Mouse (Mus musculus): Measurements from ENCODE around the gene Zfp11. TPM values are rescaled to one million over a fixed set of nuclear protein-coding genes. Genes with fewer than 3 reads are reported as not detected.
A peak's percentile ranks its signal among the peaks of the same experiment; 100 is the strongest.
"Not testable (repeated sequence)": the region's sequence is repeated elsewhere in the genome, so short reads cannot be mapped to it uniquely, and the experiment has no call there.

Gene Zfp11
- 3.9 and 5.3 TPM in 2 replicates for polyA plus RNA-seq (2011; ENCODE audit: insufficient read length, low read depth, missing spikeins)

DNA sequence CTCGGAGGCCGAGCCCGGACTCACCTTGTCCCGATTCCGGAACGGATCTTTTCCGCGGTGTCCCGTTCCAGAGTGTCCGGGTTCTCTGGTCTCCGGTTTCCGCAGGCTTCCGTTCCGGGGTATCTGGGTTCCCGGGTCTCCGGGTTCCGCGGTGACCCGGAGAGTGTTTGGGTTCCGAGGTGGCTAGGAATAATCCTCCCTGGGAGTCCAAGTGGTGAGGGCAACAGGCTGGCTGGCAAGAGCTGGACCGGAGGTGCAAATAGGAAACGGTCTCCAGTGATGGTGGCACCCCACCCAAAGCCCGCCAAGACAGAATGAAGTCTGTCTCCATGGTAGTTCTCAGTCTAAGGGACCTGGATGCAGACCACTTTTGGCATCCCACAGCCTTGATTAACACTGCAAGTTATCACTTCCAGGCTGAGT lies at the start of gene Zfp11:
Gene Zfp11 (minus strand): TSS at position 64 of the 423 bp plus-strand sequence.
- Histone ChIP-seq H3K27ac (ENCODE audit: insufficient read depth, low read length) (no peak within 1 kb of the TSS), H3K4me1 (ENCODE audit: control insufficient read depth, insufficient read depth, low read length) (no peaks in the 10 kb centered on the region), H3K4me3 (ENCODE audit: insufficient read depth, low read length) (peak within 1 kb of the TSS; percentile 89)
- TF ChIP-seq POLR2A (IDR thresholded peaks at IDR 0.05; ENCODE audit: low read depth, low read length) (peak; percentile 95), CTCF (IDR thresholded peaks at IDR 0.05; ENCODE audit: borderline replicate concordance, insufficient read depth, low read length) (no peak)

GRCm38 (mm10) chr5:129717016-129717415 lies 47.1 kb upstream of the Zfp11 start:
- H3K27ac ChIP-seq (ENCODE audit: insufficient read depth, low read length): no peak overlapping the region
- TF ChIP-seq POLR2A (IDR thresholded peaks at IDR 0.05; ENCODE audit: low read depth, low read length) (no peak), CTCF (IDR thresholded peaks at IDR 0.05; ENCODE audit: borderline replicate concordance, insufficient read depth, low read length) (no peak)
- H3K4me3 ChIP-seq (ENCODE audit: insufficient read depth, low read length): no peak overlapping the region
- H3K4me1 ChIP-seq (ENCODE audit: control insufficient read depth, insufficient read depth, low read length): no peaks in the 10 kb centered on the region

GRCm38 (mm10) chr5:129715326-129715861 lies 45.5 kb upstream of the Zfp11 start, which contains the start of gene Mrps17:
Mrps17 (plus strand) TSS chr5:129715497.
- TF ChIP-seq POLR2A (IDR thresholded peaks at IDR 0.05; ENCODE audit: low read depth, low read length) (peak; percentile 89), CTCF (IDR thresholded peaks at IDR 0.05; ENCODE audit: borderline replicate concordance, insufficient read depth, low read length) (no peak)
- H3K4me1 ChIP-seq (ENCODE audit: control insufficient read depth, insufficient read depth, low read length): no peaks in the 10 kb centered on the region
- H3K27ac ChIP-seq (ENCODE audit: insufficient read depth, low read length): no peak within 1 kb of the TSS
- peak within 1 kb of the TSS; percentile 89 for H3K4me3 ChIP-seq (ENCODE audit: insufficient read depth, low read length)

DNA sequence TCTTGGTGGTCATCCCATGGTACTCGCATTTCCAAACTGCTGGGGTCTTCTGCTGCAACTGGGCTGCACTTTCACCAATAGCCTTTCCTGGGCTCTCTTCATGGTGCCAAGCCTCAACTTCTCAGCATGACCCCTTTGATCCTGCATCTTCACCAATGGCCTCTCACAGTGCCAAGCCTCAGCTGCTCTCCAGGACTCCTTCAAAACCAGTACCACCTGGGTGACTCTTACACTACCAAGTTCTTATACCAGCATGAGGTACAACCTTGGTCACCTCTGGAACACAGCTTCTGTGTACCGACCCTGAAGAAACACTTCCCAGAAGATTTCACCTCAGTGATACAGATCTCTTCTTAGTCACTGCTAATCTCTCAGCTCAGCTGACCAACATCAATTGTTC lies 38.5 kb upstream of the Zfp11 start, which contains the start of gene Sept14:
Gene Sept14 (minus strand): TSS at position 101 of the 400 bp plus-strand sequence.
- TF ChIP-seq CTCF (IDR thresholded peaks at IDR 0.05; ENCODE audit: borderline replicate concordance, insufficient read depth, low read length): no peak
- TF ChIP-seq POLR2A (IDR thresholded peaks at IDR 0.05; ENCODE audit: low read depth, low read length): no peak
- H3K4me3 ChIP-seq (ENCODE audit: insufficient read depth, low read length): no peak within 1 kb of the TSS
- no peaks in the 10 kb centered on the region for H3K4me1 ChIP-seq (ENCODE audit: control insufficient read depth, insufficient read depth, low read length)
- no peak within 1 kb of the TSS for H3K27ac ChIP-seq (ENCODE audit: insufficient read depth, low read length)

DNA sequence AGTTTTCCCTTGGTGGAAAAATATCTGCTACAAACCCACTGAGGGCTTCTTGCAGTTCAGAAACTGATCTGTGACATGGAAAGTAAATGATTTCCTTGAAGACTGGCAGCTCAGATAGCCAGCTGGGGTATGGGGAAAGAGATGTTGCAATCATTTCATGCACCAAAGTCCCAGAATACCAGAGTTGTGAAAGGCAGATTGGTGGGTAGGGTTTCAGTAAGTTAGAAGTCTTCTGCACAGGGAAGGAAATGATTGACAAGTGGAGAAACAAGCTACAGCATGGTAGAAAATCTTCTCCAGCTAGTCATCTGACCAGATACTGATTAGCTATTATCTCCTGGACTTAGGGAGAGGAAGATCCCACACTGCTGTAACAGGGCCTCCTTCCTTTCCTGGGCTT lies 33.5 kb upstream of the Zfp11 start:
- Histone ChIP-seq H3K4me3 (ENCODE audit: insufficient read depth, low read length) (no peak overlapping the region), H3K4me1 (ENCODE audit: control insufficient read depth, insufficient read depth, low read length) (no peaks in the 10 kb centered on the region), H3K27ac (ENCODE audit: insufficient read depth, low read length) (no peak overlapping the region)
- TF ChIP-seq POLR2A (IDR thresholded peaks at IDR 0.05; ENCODE audit: low read depth, low read length) (no peak), CTCF (IDR thresholded peaks at IDR 0.05; ENCODE audit: borderline replicate concordance, insufficient read depth, low read length) (no peak)

DNA sequence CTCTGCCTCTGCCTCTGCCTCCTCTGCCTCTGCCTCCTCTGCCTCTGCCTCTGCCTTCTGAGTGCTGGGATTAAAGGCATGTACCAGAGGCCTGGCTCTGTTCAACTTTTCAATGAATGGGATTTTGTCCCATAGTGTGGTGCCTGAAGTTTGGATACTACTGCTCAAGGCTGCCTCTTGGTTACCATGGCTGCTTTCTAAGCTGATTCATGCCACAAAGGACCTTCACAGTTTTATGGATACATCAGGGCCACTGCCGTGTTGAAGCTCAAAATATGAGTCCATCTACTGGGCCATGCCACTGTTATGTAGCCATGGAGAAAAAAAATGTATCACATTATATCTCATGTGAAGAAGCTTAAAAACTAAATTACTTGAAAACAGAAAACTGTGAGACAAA lies 31.8 kb upstream of the Zfp11 start:
- TF ChIP-seq POLR2A (IDR thresholded peaks at IDR 0.05; ENCODE audit: low read depth, low read length) (no peak), CTCF (IDR thresholded peaks at IDR 0.05; ENCODE audit: borderline replicate concordance, insufficient read depth, low read length) (no peak)
- H3K4me1 ChIP-seq (ENCODE audit: control insufficient read depth, insufficient read depth, low read length): no peaks in the 10 kb centered on the region

DNA sequence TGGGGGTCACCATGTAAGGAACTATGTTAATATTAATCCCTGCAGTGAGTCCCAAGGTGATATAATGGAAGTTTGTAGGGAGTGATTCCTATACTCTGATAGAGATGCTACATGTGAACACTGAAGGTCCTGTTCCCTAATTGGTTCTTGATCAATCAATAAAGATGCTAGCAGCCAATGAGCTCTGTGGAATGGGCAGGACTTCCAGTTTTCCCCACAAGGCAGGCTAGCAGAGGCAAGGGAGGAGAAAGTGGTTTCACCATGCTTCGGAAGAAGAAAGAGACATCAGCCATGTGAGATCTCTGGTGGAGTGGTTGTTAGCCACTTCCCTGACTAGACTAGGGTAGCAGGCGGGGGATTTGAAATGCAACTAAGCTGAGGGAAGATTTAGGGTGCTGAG lies 30.6 kb upstream of the Zfp11 start:
- TF ChIP-seq CTCF (IDR thresholded peaks at IDR 0.05; ENCODE audit: borderline replicate concordance, insufficient read depth, low read length): no peak
- TF ChIP-seq POLR2A (IDR thresholded peaks at IDR 0.05; ENCODE audit: low read depth, low read length): no peak
- Histone ChIP-seq H3K4me1 (ENCODE audit: control insufficient read depth, insufficient read depth, low read length) (no peaks in the 10 kb centered on the region), H3K27ac (ENCODE audit: insufficient read depth, low read length) (no peak overlapping the region), H3K4me3 (ENCODE audit: insufficient read depth, low read length) (peak overlapping the region; percentile 30)

More for the DNA sequence above, 31.8 kb upstream of the Zfp11 start:
- Histone ChIP-seq H3K4me3 (ENCODE audit: insufficient read depth, low read length) (no peak overlapping the region), H3K27ac (ENCODE audit: insufficient read depth, low read length) (no peak overlapping the region)

GRCm38 (mm10) chr5:129690528-129690927 lies 20.6 kb upstream of the Zfp11 start:
- Histone ChIP-seq H3K27ac (ENCODE audit: insufficient read depth, low read length) (no peak overlapping the region), H3K4me3 (ENCODE audit: insufficient read depth, low read length) (no peak overlapping the region), H3K4me1 (ENCODE audit: control insufficient read depth, insufficient read depth, low read length) (no peaks in the 10 kb centered on the region)
- no peak for TF ChIP-seq CTCF (IDR thresholded peaks at IDR 0.05; ENCODE audit: borderline replicate concordance, insufficient read depth, low read length)
- TF ChIP-seq POLR2A (IDR thresholded peaks at IDR 0.05; ENCODE audit: low read depth, low read length): no peak

DNA sequence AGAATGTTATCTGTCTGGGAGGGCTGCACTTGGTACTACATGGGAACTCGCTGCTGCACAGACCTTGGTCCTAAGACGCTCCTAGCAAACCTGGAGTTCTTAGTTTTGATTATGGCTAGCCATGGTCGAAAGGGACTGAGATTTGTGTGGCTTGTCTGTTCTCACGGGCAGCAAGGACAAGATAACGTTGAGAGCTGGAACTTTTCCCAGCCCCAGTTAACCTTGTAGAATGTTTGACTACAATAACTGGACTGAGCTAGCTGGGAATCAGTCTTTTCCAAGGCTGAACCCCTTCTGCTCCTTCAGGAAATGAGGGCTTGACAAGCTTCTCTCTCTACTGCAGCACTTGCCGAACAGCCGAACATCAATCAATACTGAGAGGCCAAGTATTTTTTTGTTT lies 17.7 kb upstream of the Zfp11 start:
- no peaks in the 10 kb centered on the region for H3K4me1 ChIP-seq (ENCODE audit: control insufficient read depth, insufficient read depth, low read length)
- no peak for TF ChIP-seq CTCF (IDR thresholded peaks at IDR 0.05; ENCODE audit: borderline replicate concordance, insufficient read depth, low read length)
- no peak for TF ChIP-seq POLR2A (IDR thresholded peaks at IDR 0.05; ENCODE audit: low read depth, low read length)

GRCm38 (mm10) chr5:129685141-129685540 lies 15.2 kb upstream of the Zfp11 start:
- not testable (repeated sequence) for H3K4me1 ChIP-seq (ENCODE audit: control insufficient read depth, insufficient read depth, low read length); H3K27ac ChIP-seq (ENCODE audit: insufficient read depth, low read length); H3K4me3 ChIP-seq (ENCODE audit: insufficient read depth, low read length)

More for the DNA sequence above, 17.7 kb upstream of the Zfp11 start:
- no peak overlapping the region for H3K4me3 ChIP-seq (ENCODE audit: insufficient read depth, low read length)
- H3K27ac ChIP-seq (ENCODE audit: insufficient read depth, low read length): no peak overlapping the region

All from embryonic fibroblast, embryonic 13.5 days (primary cell).